Mouse (Mus musculus): ENCODE data around the gene Mrpl27.

- no peak for TF ChIP-seq CTCF (IDR thresholded peaks at IDR 0.05; ENCODE audit: low read depth, low read length)
- no peak for TF ChIP-seq TAL1 (conservative IDR thresholded peaks at IDR 0.05; ENCODE audit: low read depth, low read length)
- no peak for TF ChIP-seq GATA1 (IDR thresholded peaks at IDR 0.05; ENCODE audit: borderline replicate concordance, low read length)
- TF ChIP-seq GATA2 (IDR thresholded peaks at IDR 0.05; ENCODE audit: borderline replicate concordance, low read depth, low read length), result no peak
These were observed 7.1 kb upstream of the Mrpl27 start for GRCm38 (mm10) chr11:94646457-94646856.
